Mouse (Mus musculus) bone marrow macrophage, adult 2 months (primary cell): ENCODE data around the gene Pmpca.

ENCODE experiments used
- CTCF ChIP-seq: IDR thresholded peaks from 2 replicates; pipeline ENCODE4 v1.5.1; 2012; ENCODE audit warnings: low read depth, mild to moderate bottlenecking, low read length, moderate library complexity
- POLR2A ChIP-seq: IDR thresholded peaks from 2 replicates; pipeline ENCODE4 v1.6.1; 2012; ENCODE audit warnings: mild to moderate bottlenecking, low read depth, low read length, borderline replicate concordance

DNA sequence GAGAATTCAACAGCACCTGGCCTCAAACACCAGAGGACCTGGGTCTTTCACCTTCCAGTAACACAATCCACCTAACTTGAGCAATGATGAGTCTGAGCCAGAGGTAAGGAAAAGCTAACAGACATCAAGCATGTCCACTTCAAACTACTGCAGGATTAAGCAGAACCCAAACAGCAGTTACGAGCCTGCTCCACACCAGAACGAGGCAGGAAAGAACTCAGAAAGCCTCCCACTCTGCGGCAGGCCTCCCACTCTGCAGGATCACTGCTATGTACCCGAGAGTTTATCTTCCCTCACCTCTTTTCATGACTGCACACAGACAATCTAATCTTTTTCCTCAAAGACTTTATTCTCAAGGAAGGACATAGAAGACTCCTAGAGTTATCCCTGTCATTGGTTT lies 48.1 kb downstream of the Pmpca start:
- no peak for TF ChIP-seq POLR2A
- TF ChIP-seq CTCF = no peak
